Comparison of ENCODE assay signal across 8 mouse cellular contexts in the genomic region with DNA sequence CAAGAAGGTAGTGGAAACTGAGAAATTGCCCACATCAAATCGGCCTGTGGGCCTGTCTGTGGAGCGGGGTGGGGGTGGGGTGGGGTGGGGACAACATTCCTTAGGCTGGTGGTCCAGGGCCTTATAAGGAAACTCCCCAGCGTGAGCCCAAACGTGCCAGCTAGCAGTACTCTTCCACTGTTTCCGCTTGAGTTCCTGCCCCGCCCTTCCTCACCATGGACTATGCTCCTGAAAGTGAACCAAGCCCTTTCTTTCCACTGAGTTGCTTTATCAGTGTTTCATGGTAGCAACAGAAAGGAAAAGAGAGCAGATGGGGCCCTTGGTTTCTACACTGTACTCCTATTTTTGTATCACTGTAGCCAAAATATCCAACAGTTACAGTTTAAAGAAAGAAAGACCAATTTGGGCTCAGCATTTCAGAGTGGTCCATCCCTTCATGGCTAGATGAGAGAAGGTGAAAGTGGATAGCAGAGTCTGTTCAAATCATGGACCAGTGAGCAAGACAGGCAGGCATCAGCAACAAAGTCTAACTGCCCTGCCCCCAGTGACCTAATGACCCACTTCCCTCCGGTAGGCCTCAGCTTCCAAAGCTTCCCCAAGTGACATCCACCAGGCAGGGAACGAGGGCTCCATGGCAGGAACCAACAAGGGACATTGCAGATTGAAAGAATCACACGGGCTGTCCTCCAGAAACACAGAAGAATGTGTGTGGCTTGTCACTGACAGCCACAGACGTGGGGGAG. TPM values are rescaled to one million over a fixed set of nuclear protein-coding genes. Genes with fewer than 3 reads are reported as not detected.
DNase-seq lines count a peak whose midpoint lies in the region; ATAC-seq and TF ChIP-seq lines count a peak whose summit lies in the region.

No protein-coding gene starts in this region.

- H3K4me1 ChIP-seq in forebrain, embryonic 14.5 days (ENCODE audit: control insufficient read depth, insufficient read depth, low read length) = peaks cover 20% of the 10 kb centered on the region
- H3K4me1 ChIP-seq in lung, embryonic 15.5 days = peaks cover 49% of the 10 kb centered on the region

- H3K4me3 ChIP-seq in gastrocnemius, adult 2 months = peak overlapping the region; percentile 43
- no peak overlapping the region for H3K4me3 ChIP-seq in forebrain, embryonic 14.5 days (ENCODE audit: low read depth, low read length)
- no peak overlapping the region for H3K4me3 ChIP-seq in lung, embryonic 15.5 days

- 11% methylated on average over 10 of the region's 10 CpGs for WGBS in forebrain, embryonic 14.5 days
- 9% methylated on average over 10 of the region's 10 CpGs for WGBS in lung, embryonic 15.5 days

- TF ChIP-seq CTCF in gastrocnemius, adult 2 months (IDR thresholded peaks at IDR 0.05) = no peak

- no peak for ATAC-seq in forebrain, embryonic 14.5 days
- peak; percentile 64 for ATAC-seq in lung, embryonic 15.5 days (ENCODE audit: borderline replicate concordance, extremely low read depth, low FRiP score, low TSS enrichment)

- no peaks in the 10 kb centered on the region for H3K27me3 ChIP-seq in forebrain, embryonic 14.5 days (replicated peaks; ENCODE audit: control insufficient read depth, insufficient read depth, low read length)
- H3K27me3 ChIP-seq in lung, embryonic 15.5 days = no peaks in the 10 kb centered on the region

- H3K36me3 ChIP-seq in forebrain, embryonic 14.5 days (ENCODE audit: control insufficient read depth, insufficient read depth, low read length) = no peaks in the 10 kb centered on the region
- H3K36me3 ChIP-seq in lung, embryonic 15.5 days = no peaks in the 10 kb centered on the region

- no peak overlapping the region for H3K4me2 ChIP-seq in forebrain, embryonic 14.5 days (ENCODE audit: low read length)
- peak overlapping the region; percentile 39 for H3K4me2 ChIP-seq in lung, embryonic 15.5 days

- peak overlapping the region; percentile 80 for H3K27ac ChIP-seq in gastrocnemius, adult 2 months
- peak overlapping the region; percentile 30; the same call in 1 of the 2 replicates for H3K27ac ChIP-seq in forebrain, embryonic 14.5 days (ENCODE audit: low read depth, low read length)
- H3K27ac ChIP-seq in lung, embryonic 15.5 days = peak overlapping the region; percentile 97

- H3K9me3 ChIP-seq in forebrain, embryonic 14.5 days (replicated peaks; ENCODE audit: control insufficient read depth, low read length) = no peaks in the 10 kb centered on the region
- no peaks in the 10 kb centered on the region for H3K9me3 ChIP-seq in lung, embryonic 15.5 days

- peak overlapping the region; percentile 17; the same call in 1 of the 2 replicates for H3K9ac ChIP-seq in forebrain, embryonic 14.5 days (ENCODE audit: low read length)
- 0 out of 2 replicates have a peak overlapping the region, but pooled peaks have one; percentile 7 for H3K9ac ChIP-seq in lung, embryonic 15.5 days

- intact Hi-C loops in gastrocnemius, adult 2 months (cut with DNase I) = no loop called here
- intact Hi-C loops in left cerebral cortex, postnatal 4 days (cut with DNase I) = loop anchor here (5.0 kb wide), 1 partner anchor 89 kb away; no protein-coding TSS in a partner anchor

- no peak for DNase-seq in gastrocnemius, adult 2 months
- no peak for DNase-seq in gastrocnemius, postnatal 25 days
- no peak for DNase-seq in forebrain, embryonic 14.5 days (ENCODE audit: low spot score)
- peak; percentile 86 for DNase-seq in kidney, adult 11 months
- peak; percentile 83 for DNase-seq in yolk sac, embryonic 10.5 days (ENCODE audit: low spot score)
- DNase-seq in left cerebral cortex, postnatal 4 days = no peak
- DNase-seq in spleen, postnatal 4 days (ENCODE audit: low spot score in 2 of 2) = no peak

RNA-seq across cellular contexts. Expression of a gene that starts 5.3 kb away (rescaled TPM):
- 100 to 1,000 TPM; 131 to 143 TPM for total RNA-seq in gastrocnemius, adult 2 months (2021)
- 100 to 1,000 TPM; 118 to 120 TPM for total RNA-seq in gastrocnemius, postnatal 25 days (2021)
- polyA plus RNA-seq in forebrain, embryonic 14.5 days (2014; fragmentation: Nextera tagmentation; extraction: Ambion mirVana) = 190 and 198 TPM in 2 replicates
- 254 and 264 TPM in 2 replicates for polyA plus RNA-seq in lung, embryonic 15.5 days (2015; fragmentation: Nextera tagmentation; extraction: Ambion mirVana)
- total RNA-seq in left cerebral cortex, postnatal 4 days (2021) = 100 to 1,000 TPM; 572 to 576 TPM

RNA-seq across cellular contexts. Expression of a gene that starts 14.2 kb away (rescaled TPM):
- under 1 TPM; 0.71 to 0.89 TPM for total RNA-seq in gastrocnemius, adult 2 months (2021)
- total RNA-seq in gastrocnemius, postnatal 25 days (2021) = under 1 TPM; 0.51 to 0.78 TPM
- polyA plus RNA-seq in forebrain, embryonic 14.5 days (2014; fragmentation: Nextera tagmentation; extraction: Ambion mirVana) = 1.3 and 1.5 TPM in 2 replicates
- 7.1 and 8.8 TPM in 2 replicates for polyA plus RNA-seq in lung, embryonic 15.5 days (2015; fragmentation: Nextera tagmentation; extraction: Ambion mirVana)
- total RNA-seq in left cerebral cortex, postnatal 4 days (2021) = 1 to 10 TPM; 1.5 to 1.6 TPM

RNA-seq across cellular contexts. Expression of a gene that starts 22.0 kb away (rescaled TPM):
- 100 to 1,000 TPM; 173 to 338 TPM for total RNA-seq in gastrocnemius, adult 2 months (2021)
- 100 to 1,000 TPM; 185 to 241 TPM for total RNA-seq in gastrocnemius, postnatal 25 days (2021)
- 103 and 107 TPM in 2 replicates for polyA plus RNA-seq in forebrain, embryonic 14.5 days (2014; fragmentation: Nextera tagmentation; extraction: Ambion mirVana)
- polyA plus RNA-seq in lung, embryonic 15.5 days (2015; fragmentation: Nextera tagmentation; extraction: Ambion mirVana) = 154 and 162 TPM in 2 replicates
- total RNA-seq in left cerebral cortex, postnatal 4 days (2021) = 10 to 100 TPM; 45.3 to 45.9 TPM

RNA-seq across cellular contexts. Expression of a gene that starts 30.6 kb away (rescaled TPM):
- total RNA-seq in gastrocnemius, adult 2 months (2021) = 1 to 10 TPM; 2.6 to 7.3 TPM
- 1 to 10 TPM; 3.2 to 5.4 TPM for total RNA-seq in gastrocnemius, postnatal 25 days (2021)
- 1.7 and 2.0 TPM in 2 replicates for polyA plus RNA-seq in forebrain, embryonic 14.5 days (2014; fragmentation: Nextera tagmentation; extraction: Ambion mirVana)
- polyA plus RNA-seq in lung, embryonic 15.5 days (2015; fragmentation: Nextera tagmentation; extraction: Ambion mirVana) = 6.7 and 9.2 TPM in 2 replicates
- 1 to 10 TPM; 3.6 to 4.6 TPM for total RNA-seq in left cerebral cortex, postnatal 4 days (2021)

RNA-seq across cellular contexts. Expression of a gene that starts 35.7 kb away (rescaled TPM):
- 10 to 100 TPM; 27.1 to 31.3 TPM for total RNA-seq in gastrocnemius, adult 2 months (2021)
- 10 to 100 TPM; 24.4 to 27.9 TPM for total RNA-seq in gastrocnemius, postnatal 25 days (2021)
- polyA plus RNA-seq in forebrain, embryonic 14.5 days (2014; fragmentation: Nextera tagmentation; extraction: Ambion mirVana) = 61.0 and 62.4 TPM in 2 replicates
- polyA plus RNA-seq in lung, embryonic 15.5 days (2015; fragmentation: Nextera tagmentation; extraction: Ambion mirVana) = 36.9 and 38.7 TPM in 2 replicates
- total RNA-seq in left cerebral cortex, postnatal 4 days (2021) = 10 to 100 TPM; 35.3 to 35.6 TPM

Comparison
In these comparisons a context has a peak if more than half of its experiments do, and no peak if none do; other contexts are left out.
1. DNase-seq: peak in kidney, adult 11 months (single experiment) and yolk sac, embryonic 10.5 days (single experiment); none in gastrocnemius, adult 2 months (single experiment), gastrocnemius, postnatal 25 days (single experiment), forebrain, embryonic 14.5 days (single experiment), left cerebral cortex, postnatal 4 days (single experiment) and spleen, postnatal 4 days (0 of 2).
2. H3K27ac ChIP-seq: peak in every context shown above with its lines; median percentile 97 in lung, embryonic 15.5 days; 80 in gastrocnemius, adult 2 months; 30 in forebrain, embryonic 14.5 days.